In the genomic region with DNA sequence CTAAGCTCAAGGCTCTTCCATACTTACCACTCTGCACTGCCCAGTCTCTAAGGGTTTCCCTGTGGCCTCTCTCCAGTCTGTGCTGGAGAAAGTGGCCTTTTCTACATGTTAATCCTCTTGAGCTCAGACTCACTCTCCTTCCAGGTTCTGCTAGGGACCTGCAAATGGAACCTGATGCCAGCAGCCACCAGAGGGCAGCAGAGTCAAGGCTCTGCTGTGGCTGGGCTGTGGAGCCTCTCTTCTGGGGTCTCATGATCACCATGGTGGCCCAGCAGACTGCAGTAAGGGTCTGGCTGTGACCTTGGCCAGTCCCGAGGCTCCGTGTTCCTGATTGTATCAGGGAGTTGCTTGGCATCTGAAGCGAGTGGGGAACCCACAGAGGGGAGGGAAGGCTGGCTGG, we compare ENCODE assay signal across 7 mouse cellular contexts. TPM values are rescaled to one million over a fixed set of nuclear protein-coding genes. Genes with fewer than 3 reads are reported as not detected.
DNase-seq lines count a peak whose midpoint lies in the region; ATAC-seq and TF ChIP-seq lines count a peak whose summit lies in the region.

No protein-coding gene starts in this region.

- no peak overlapping the region for H3K4me2 ChIP-seq in embryonic facial prominence, embryonic 11.5 days (ENCODE audit: low read depth, low read length)
- H3K4me2 ChIP-seq in hindbrain, embryonic 16.5 days (ENCODE audit: low read length): no peak overlapping the region

- no peak overlapping the region for H3K4me3 ChIP-seq in bone marrow, adult 2 months (replicated peaks; ENCODE audit: control insufficient read depth, low read depth, low read length)
- H3K4me3 ChIP-seq in embryonic facial prominence, embryonic 11.5 days (ENCODE audit: low read depth, low read length): no peak overlapping the region
- H3K4me3 ChIP-seq in hindbrain, embryonic 16.5 days (ENCODE audit: low read length): no peak overlapping the region

- peak; percentile 73 for TF ChIP-seq CTCF in bone marrow, adult 2 months (IDR thresholded peaks at IDR 0.05; ENCODE audit: control insufficient read depth, insufficient read depth, low read length)

- H3K4me1 ChIP-seq in bone marrow, adult 2 months (ENCODE audit: control insufficient read depth, insufficient read depth, low read length): no peaks in the 10 kb centered on the region
- no peaks in the 10 kb centered on the region for H3K4me1 ChIP-seq in embryonic facial prominence, embryonic 11.5 days (ENCODE audit: control insufficient read depth, insufficient read depth, low read length)
- H3K4me1 ChIP-seq in hindbrain, embryonic 16.5 days (ENCODE audit: control insufficient read depth, insufficient read depth, low read depth, low read length): no peaks in the 10 kb centered on the region; the same call in 1 of the 2 replicates

- no peak overlapping the region for H3K9ac ChIP-seq in embryonic facial prominence, embryonic 11.5 days (replicated peaks; ENCODE audit: low read length)
- peak overlapping the region; percentile 12; the same call in 1 of the 2 replicates for H3K9ac ChIP-seq in hindbrain, embryonic 16.5 days (ENCODE audit: low read depth, low read length)

- TF ChIP-seq POLR2A in bone marrow, adult 2 months (IDR thresholded peaks at IDR 0.05; ENCODE audit: borderline replicate concordance, control insufficient read depth, low read depth, low read length): no peak

- DNase-seq in ovary, postnatal 14 days (ENCODE audit: low spot score): peak; percentile 34
- no peak for DNase-seq in ovary, postnatal 10 days (ENCODE audit: low spot score)
- peak; percentile 81 for DNase-seq in embryonic facial prominence, embryonic 11.5 days (ENCODE audit: low spot score)
- DNase-seq in lung, postnatal 10 days: peak; percentile 36
- peak; percentile 78 for DNase-seq in right cerebral cortex, postnatal 14 days

- H3K36me3 ChIP-seq in embryonic facial prominence, embryonic 11.5 days (replicated peaks; ENCODE audit: control insufficient read depth, insufficient read depth, low read depth, low read length): no peaks in the 10 kb centered on the region
- H3K36me3 ChIP-seq in hindbrain, embryonic 16.5 days (ENCODE audit: control insufficient read depth, insufficient read depth, low read length): no peaks in the 10 kb centered on the region

- WGBS in bone marrow, adult 2 months: 8% methylated on average over 3 of the region's 3 CpGs
- WGBS in embryonic facial prominence, embryonic 11.5 days: 4% methylated on average over 3 of the region's 3 CpGs
- WGBS in hindbrain, embryonic 16.5 days: 0% methylated on average over 3 of the region's 3 CpGs

- no peaks in the 10 kb centered on the region for H3K27me3 ChIP-seq in embryonic facial prominence, embryonic 11.5 days (ENCODE audit: control insufficient read depth, insufficient read depth, low read length)
- no peaks in the 10 kb centered on the region for H3K27me3 ChIP-seq in hindbrain, embryonic 16.5 days (replicated peaks; ENCODE audit: control insufficient read depth, insufficient read depth, low read length)

- no peak overlapping the region for H3K27ac ChIP-seq in bone marrow, adult 2 months (ENCODE audit: control insufficient read depth, insufficient read depth, low read depth, low read length, poor library complexity)
- no peak overlapping the region for H3K27ac ChIP-seq in embryonic facial prominence, embryonic 11.5 days (replicated peaks; ENCODE audit: low read depth, low read length)
- no peak overlapping the region for H3K27ac ChIP-seq in hindbrain, embryonic 16.5 days (ENCODE audit: low read depth, low read length)

- peak; percentile 51 for ATAC-seq in embryonic facial prominence, embryonic 11.5 days (replicated peaks; ENCODE audit: insufficient number of reproducible peaks, low FRiP score, low TSS enrichment, low read depth)
- ATAC-seq in hindbrain, embryonic 16.5 days: peak; percentile 71; the same call in 1 of the 2 replicates

- H3K9me3 ChIP-seq in embryonic facial prominence, embryonic 11.5 days (replicated peaks; ENCODE audit: control insufficient read depth, low read length): no peaks in the 10 kb centered on the region
- no peaks in the 10 kb centered on the region for H3K9me3 ChIP-seq in hindbrain, embryonic 16.5 days (ENCODE audit: control insufficient read depth, low read length)

RNA-seq across cellular contexts. Expression of a gene that starts 39.3 kb away (rescaled TPM):
- polyA plus RNA-seq in bone marrow, adult 2 months (2011; ENCODE audit: insufficient read depth, insufficient read length, low replicate concordance, missing spikeins): 0.16 TPM in 1 of 2 replicates, not detected in the other
- 1.9 and 2.0 TPM in 2 replicates for polyA plus RNA-seq in embryonic facial prominence, embryonic 11.5 days (2014; fragmentation: Nextera tagmentation; extraction: Ambion mirVana)
- polyA plus RNA-seq in hindbrain, embryonic 16.5 days (2015; fragmentation: Nextera tagmentation; extraction: Ambion mirVana): 0.24 and 0.60 TPM in 2 replicates
